Mouse (Mus musculus) heart, adult 2 months (tissue): Measurements from ENCODE around the gene Plxna2.

ENCODE experiments used
- CTCF ChIP-seq: fragments of 200-600 bp; IDR thresholded peaks from 2 replicates; pipeline ENCODE4 v1.8.1; 2022; ENCODE audit warnings: antibody characterized with exemption, mild to moderate bottlenecking, moderate library complexity
- EP300 ChIP-seq: fragments of 200-500 bp; IDR thresholded peaks from 2 replicates; pipeline ENCODE4 v1.6.1; 2011; ENCODE audit warnings: low read depth, low read length, control low read depth; ENCODE audit not compliant: insufficient read depth
- POLR2A ChIP-seq: fragments of 200-500 bp; IDR thresholded peaks from 2 replicates; pipeline ENCODE4 v1.6.1; 2011; ENCODE audit warnings: mild to moderate bottlenecking, low read depth, low read length, control low read depth; ENCODE audit not compliant: insufficient read depth

GRCm38 (mm10) chr1:194642302-194642787 lies 24.3 kb downstream of the Plxna2 start:
- TF ChIP-seq CTCF (no peak), POLR2A (no peak), EP300 (no peak; the same call in 1 of the 2 replicates)
